Mouse (Mus musculus) MEL (cell line): ENCODE measurements around the gene Pmf1.

ENCODE experiments used
- CTCF ChIP-seq, 3 experiments: IDR thresholded peaks in 2 of 3; conservative IDR thresholded peaks in 1 of 3; 2 replicates each; pipeline ENCODE4 v1.5.1; 2011 to 2012; ENCODE audit warnings: low read length in 3 of 3, low read depth in 2 of 3, mild to moderate bottlenecking in 2 of 3, improper control_type of control experiment in 1 of 3, inconsistent platforms in 1 of 3, mixed read lengths in 1 of 3, moderate library complexity in 1 of 3; ENCODE audit not compliant: control insufficient read depth in 1 of 3, insufficient read depth in 1 of 3, poor library complexity in 1 of 3, severe bottlenecking in 1 of 3
- EP300 ChIP-seq, 2 experiments: IDR thresholded peaks; 2 replicates each; pipeline ENCODE4 v1.6.1; 2011; ENCODE audit warnings: improper control_type of control experiment in 2 of 2, low read length in 2 of 2, low read depth in 1 of 2, mild to moderate bottlenecking in 1 of 2
- GATA1 ChIP-seq: IDR thresholded peaks from 2 replicates; pipeline ENCODE4 v1.6.1; 2011; ENCODE audit warnings: low read depth, low read length, improper control_type of control experiment
- HCFC1 ChIP-seq: IDR thresholded peaks from 2 replicates; pipeline ENCODE4 v1.6.1; 2012; ENCODE audit warnings: low read depth, mild to moderate bottlenecking, inconsistent platforms, low read length, improper control_type of control experiment, moderate library complexity
- MYB ChIP-seq: IDR thresholded peaks from 2 replicates; pipeline ENCODE4 v1.6.1; 2011; ENCODE audit warnings: mild to moderate bottlenecking, low read depth, low read length, improper control_type of control experiment
- POLR2A ChIP-seq, 2 experiments: IDR thresholded peaks; 2 replicates each; pipeline ENCODE4 v1.6.1; 2011 to 2012; ENCODE audit warnings: low read length in 2 of 2, mild to moderate bottlenecking in 2 of 2, control low read depth in 1 of 2, improper control_type of control experiment in 1 of 2, low read depth in 1 of 2, moderate library complexity in 1 of 2; ENCODE audit not compliant: control insufficient read depth in 1 of 2, insufficient read depth in 1 of 2, poor library complexity in 1 of 2
- TBP ChIP-seq: IDR thresholded peaks from 2 replicates; pipeline ENCODE4 v1.8.0; 2011; ENCODE audit warnings: low read depth, low read length, improper control_type of control experiment

DNA sequence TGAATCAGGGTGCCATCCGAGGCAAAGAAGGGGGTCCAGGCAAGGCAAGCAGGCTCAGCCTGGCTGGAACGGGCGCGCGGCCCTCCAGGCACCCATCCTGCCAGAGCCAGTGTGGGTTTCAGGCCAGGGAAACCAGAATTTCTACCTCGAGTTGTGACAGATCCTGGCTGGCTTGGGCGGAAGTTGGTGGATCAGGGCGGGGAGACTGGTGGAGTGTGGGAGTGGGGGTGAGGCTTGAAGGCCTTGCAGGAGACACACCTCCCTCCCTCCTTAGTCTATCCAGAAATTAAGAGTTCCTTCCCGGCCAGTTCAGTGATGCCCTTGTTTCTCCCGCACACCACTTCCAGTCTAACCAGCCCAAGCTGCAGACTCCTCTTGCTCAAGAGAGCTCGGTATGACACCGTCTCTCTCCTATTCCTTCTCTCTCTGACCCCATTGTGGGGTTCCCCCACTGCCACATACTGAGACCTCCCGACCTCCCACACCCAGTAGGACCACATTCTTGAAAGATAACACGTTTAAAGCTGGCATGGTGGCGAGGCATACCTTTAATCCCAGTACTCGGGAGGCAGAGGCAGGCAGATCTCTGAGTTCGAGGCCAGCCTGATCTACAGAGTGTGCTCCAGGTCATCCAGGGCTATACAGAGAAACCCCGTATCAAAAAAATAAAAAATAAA is 45.6 kb upstream of the Pmf1 start:
- TF ChIP-seq CTCF (IDR thresholded peaks at IDR 0.05 in 2 of 3, conservative IDR thresholded peaks at IDR 0.05 in 1 of 3; ENCODE audit: control insufficient read depth in 1 of 3, insufficient read depth in 1 of 3, low read depth in 2 of 3, low read length in 3 of 3, poor library complexity in 1 of 3, severe bottlenecking in 1 of 3) = no peak
- TF ChIP-seq POLR2A (IDR thresholded peaks at IDR 0.05; ENCODE audit: control insufficient read depth in 1 of 2, insufficient read depth in 1 of 2, low read depth in 1 of 2, low read length in 2 of 2, poor library complexity in 1 of 2) = no peak; a peak in 1 of 4 replicates
- no peak for TF ChIP-seq EP300 (IDR thresholded peaks at IDR 0.05; ENCODE audit: low read depth in 1 of 2, low read length in 2 of 2)
- TF ChIP-seq TBP = 0 out of 2 replicates have a peak, but pooled peaks have one; percentile 0
- TF ChIP-seq MYB = no peak
- TF ChIP-seq HCFC1 = no peak
- TF ChIP-seq GATA1 = no peak
